Mouse (Mus musculus): ENCODE measurements around the gene Id1. TPM values are rescaled to one million over a fixed set of nuclear protein-coding genes. Genes with fewer than 3 reads are reported as not detected.

Gene Id1
- polyA plus RNA-seq, 1 experiment = 633 TPM

DNA sequence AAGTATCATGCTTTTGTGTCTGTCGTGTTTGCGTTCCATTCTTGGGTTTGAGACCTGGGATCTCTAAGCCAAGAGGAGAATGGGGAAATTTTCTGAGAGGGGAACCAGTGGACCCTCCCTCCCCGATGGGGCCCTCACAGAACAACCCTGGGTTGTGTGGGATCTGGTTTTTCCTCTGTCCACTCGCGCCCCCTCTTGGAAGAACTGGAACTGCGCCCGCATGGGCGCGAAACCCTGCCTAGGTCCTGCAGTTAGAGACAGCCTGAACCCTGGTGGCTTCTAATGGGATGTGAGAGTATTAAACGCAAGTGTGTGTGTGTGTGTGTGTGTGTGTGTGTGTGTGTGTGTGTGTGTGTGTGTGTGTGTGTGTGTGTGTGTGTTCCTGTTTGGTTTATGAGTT is 6.4 kb downstream of the Id1 start:
- no peak for DNase-seq (ENCODE audit: low spot score)

GRCm38 (mm10) chr2:152753944-152754711 is 18.1 kb downstream of the Id1 start, which contains the start of gene Cox4i2:
Cox4i2 (plus strand) TSS chr2:152754173.
- no peak for DNase-seq (ENCODE audit: low spot score)

DNA sequence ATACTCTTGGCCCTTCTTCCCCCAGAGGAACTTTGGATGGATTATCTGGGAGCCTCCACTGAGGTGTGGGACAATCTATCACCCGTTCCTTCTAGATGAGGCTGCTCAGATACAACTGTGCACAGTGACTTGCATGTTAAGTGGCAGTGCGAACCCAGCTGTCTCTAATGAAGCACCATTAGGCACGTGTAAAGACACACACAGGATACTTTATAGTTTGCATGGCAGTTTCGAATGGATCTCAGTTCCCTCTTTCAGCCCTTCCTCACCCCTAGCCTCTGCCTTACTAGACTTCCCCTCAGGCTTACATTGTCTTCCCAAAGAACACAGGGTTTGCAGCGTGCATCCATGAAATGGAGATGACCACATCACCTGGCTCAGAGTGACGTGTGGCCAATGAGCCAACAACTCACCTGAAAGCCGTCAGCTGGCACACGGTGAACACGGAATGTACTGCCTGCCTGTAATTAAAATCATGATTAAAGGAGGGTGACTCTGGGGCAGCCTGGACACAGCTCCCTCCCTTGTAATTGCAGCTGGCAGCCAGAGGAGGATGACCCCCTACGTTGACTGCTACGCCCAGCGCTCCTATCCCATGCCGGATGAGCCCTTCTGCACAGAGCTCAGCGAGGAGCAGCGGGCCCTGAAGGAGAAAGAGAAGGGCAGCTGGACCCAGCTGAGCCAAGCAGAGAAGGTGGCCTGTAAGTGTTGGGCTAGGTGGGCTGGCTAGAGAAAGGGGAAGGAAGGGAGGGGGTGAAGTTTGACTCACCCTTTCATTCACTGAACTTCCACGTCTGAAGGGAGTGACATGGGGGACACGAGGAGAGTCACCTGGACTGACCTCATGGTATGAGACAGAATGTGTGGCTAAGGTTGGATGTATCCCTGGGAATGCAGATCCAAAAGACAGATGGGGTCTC is 20.7 kb downstream of the Id1 start:
- no peak for DNase-seq (ENCODE audit: low spot score)

DNA sequence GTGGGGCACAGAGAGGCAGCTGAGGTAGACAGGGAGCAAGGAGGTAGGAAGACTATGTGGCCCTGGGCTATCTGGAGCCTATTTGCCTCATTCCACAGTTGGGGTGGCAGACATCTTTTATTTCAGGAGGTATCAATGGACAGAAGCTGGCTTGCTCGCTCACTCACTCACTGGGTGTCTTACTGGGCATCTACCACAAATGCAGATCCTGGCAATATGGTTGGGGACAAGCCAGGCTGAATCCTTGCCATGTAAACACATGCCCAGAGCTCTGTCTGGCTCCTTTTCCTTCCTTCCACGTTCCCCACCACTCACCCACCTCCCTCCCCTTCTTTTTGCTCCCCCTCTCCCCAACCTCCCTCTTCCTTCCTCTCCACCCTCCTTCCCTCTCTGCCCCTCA is 21.4 kb downstream of the Id1 start:
- no peak for DNase-seq (ENCODE audit: low spot score)

DNA sequence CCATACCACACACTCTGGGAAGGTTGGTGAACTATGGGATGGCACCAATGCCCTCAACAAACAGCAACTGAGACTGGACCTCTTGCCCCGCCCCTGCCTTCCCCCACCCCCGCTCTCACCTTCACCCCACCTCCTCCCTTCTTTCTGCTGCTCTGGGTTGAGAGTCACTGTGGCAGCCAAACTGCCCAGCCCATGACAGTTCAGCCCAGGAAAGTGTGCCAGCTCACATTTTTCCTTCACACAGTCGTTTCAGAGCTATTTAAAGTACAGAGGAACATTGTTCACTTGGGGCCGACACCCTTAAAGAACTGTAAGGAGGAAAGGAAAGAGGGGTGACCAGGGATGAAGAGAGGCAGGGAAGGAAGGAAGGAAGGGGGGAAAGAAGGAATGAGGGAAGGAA is 22.3 kb downstream of the Id1 start:
- DNase-seq (ENCODE audit: low spot score) = no peak

DNA sequence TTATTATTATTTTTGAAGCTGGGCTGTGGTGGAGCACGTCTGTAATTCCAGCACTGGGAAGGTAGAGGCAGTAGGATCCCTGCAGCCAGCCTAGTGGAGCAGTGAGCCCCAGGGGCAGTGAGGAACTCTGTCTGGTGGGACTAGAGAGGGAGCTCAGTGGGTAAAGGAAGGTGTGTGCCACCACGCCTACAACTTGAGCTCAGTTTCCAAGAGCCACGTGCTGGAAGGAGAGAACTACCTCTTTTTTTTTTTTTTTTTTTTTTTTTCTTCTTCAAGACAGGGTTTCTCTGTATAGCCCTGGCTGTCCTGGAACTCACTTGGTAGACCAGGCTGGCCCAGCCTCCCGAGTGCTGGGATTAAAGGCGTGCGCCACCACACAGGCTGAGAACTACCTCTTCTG is 27.3 kb downstream of the Id1 start:
- DNase-seq (ENCODE audit: low spot score) = no peak

GRCm38 (mm10) chr2:152764172-152765044 is 28.4 kb downstream of the Id1 start:
- no peak for DNase-seq (ENCODE audit: low spot score)

- no peak for DNase-seq (ENCODE audit: low spot score)
Observed at GRCm38 (mm10) chr2:152765045-152765674, 29.1 kb downstream of the Id1 start.

DNA sequence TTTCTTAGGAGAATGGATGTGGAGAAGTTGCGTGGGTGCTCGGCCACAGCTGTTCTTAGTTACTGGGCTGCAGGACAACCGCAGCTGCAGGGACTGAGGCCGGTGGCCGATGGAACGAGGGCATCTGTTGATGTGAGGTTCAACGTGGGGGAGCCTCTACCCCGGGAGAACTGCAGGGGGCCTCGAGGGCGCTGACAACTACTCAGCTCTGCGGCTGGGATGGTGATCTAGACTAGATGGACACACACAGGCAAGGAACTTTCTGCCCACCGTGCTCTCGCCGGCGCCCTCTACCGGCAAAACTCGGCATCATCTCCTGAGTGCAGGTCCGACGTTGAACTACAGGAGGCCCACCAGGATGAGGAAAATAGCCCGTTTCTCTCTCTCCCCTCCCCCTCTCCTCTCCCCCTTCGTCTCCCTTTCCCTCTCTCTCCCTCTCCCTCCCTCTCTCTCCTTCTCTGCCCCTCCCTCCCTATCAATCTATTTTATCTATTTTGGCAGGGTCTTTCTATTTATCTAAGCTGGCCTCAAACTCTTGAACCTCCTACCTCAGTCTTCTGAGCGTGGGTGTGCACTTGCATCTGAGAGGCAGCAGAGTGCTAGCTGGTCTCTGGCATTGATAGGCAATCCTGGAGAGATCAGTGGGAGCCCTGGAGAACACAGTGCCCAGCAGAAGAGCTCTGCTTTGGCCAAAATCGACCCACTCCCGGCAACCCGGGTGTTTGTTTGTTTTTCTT is 30.5 kb downstream of the Id1 start:
- peak; percentile 89 for DNase-seq (ENCODE audit: low spot score)

- DNase-seq (ENCODE audit: low spot score) = no peak
Observed at GRCm38 (mm10) chr2:152767618-152768271, 31.7 kb downstream of the Id1 start.

DNA sequence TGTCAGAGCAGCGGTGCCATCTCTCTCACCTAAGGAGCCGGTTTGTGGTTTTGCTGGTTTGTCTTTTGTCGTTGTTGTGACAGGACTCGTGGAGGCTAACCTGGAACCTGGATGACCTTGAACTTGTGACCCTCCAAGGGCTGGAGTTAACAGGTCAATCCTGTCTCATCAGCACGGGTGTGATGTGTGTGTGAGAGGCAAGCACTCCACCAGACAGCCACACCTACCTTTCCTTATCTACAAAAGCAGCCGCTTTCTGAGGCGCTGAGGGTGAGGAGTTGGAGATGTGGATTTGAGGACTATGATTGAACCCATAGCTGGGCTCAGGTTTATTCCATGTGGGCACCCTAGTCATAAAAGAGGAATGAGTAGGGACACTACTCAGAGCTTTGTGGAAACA is 33.6 kb downstream of the Id1 start:
- DNase-seq (ENCODE audit: low spot score) = no peak

- no peak for DNase-seq (ENCODE audit: low spot score)
Observed at GRCm38 (mm10) chr2:152771571-152771970, 35.5 kb downstream of the Id1 start.

DNA sequence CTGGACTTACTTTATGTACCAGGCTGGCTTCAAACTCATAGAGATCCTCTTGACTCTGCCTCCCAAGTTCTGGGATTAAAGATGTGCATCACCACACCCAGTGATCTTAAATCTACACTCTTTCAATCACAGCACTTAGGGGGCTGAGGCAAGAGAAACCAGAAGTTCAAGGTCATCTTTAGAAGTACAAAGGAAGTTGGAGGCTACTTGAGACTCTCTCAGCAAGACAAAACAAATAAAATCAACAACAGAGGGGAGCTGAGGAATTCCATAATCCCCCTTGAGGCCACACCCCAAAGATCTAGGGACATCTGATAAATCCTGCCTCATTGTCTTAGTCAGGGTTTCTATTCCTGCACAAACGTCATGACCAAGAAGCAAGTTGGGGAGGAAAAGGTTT is 36.2 kb downstream of the Id1 start:
- no peak for DNase-seq (ENCODE audit: low spot score)

- DNase-seq (ENCODE audit: low spot score) = no peak
Observed at GRCm38 (mm10) chr2:152775357-152775756, 39.3 kb downstream of the Id1 start.

DNA sequence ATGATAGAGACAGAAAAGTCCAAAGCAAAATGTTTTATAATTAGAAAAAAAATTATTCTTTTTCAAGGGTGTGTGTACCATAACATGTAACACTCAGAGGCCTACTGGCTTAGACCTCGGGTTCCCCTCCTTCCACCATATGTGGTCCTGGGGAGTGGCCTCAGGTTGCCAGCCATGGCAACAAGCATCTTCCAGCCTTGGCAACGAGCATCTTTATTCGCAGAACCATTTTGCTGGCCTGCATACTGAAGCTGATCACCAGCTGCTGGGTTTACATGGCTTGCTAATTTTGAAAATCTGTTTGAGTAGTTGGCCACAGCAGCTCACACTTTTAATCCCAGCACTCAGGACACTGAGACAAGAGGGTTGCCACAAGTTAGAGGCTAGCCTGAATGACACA is 40.0 kb downstream of the Id1 start:
- DNase-seq (ENCODE audit: low spot score) = no peak

- DNase-seq (ENCODE audit: low spot score) = no peak
Observed at GRCm38 (mm10) chr2:152776435-152776834, 40.4 kb downstream of the Id1 start.

DNA sequence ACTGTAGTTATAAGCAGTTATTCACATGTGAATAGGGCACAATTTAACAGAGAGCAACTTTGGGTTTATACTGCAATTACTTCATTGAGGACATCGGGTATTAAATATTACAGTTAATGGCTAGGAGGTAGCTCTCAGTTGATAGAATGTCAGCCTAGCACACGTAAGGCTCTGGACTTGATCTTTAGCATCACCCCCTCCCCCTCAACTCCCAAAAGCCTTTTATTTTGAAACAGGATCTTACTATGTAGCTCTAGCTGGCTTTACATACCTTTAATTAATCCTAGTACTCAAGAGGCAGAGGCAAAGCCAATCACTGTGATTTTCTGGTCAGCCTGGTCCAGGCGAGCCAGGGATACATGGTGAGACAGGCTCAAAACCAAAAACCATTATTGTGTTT is 41.0 kb downstream of the Id1 start:
- DNase-seq (ENCODE audit: low spot score) = no peak

GRCm38 (mm10) chr2:152780466-152780865 is 44.4 kb downstream of the Id1 start:
- DNase-seq (ENCODE audit: low spot score) = no peak

GRCm38 (mm10) chr2:152781031-152781711 is 45.1 kb downstream of the Id1 start:
- no peak for DNase-seq (ENCODE audit: low spot score)

GRCm38 (mm10) chr2:152782656-152783055 is 46.6 kb downstream of the Id1 start:
- no peak for DNase-seq (ENCODE audit: low spot score)

Data from urinary bladder, adult 2 months (tissue).